9 mouse cellular contexts compared by ENCODE assay signal in the genomic region with DNA sequence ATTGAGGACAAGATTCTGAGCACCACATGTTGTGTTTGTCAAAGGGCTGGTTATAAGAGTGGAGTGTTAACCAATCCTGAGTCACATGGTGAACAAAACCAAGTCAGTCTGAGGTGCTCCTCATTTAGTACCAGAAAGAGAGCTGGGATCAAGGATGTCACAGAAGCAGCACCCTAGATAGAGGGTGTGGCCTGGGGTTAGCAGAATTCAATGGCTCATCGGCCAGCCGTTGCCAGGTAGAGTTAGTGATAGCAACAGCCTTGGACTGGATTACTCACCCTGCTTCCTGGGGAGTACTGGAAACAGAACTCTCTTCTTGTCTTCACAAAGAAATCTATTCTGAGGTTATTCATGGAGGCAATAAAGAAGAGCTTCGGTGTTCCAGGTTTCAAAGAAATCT.
"Had no signal": no experiment of that assay in that cellular context is flagged by ENCODE, and none has a peak within 500 bp of the region (broad histone marks: within the 10 kb centered on the region; RNA-seq: fewer than 3 reads in every experiment).

No protein-coding gene starts in this region.

- ATAC-seq: midbrain, embryonic 13.5 days; midbrain, embryonic 16.5 days had no signal

- DNase-seq: kidney, adult 9 months; kidney, postnatal 14 days; layer of hippocampus, adult 9-11 months; liver, embryonic 13.5 days; lung, adult 2 months; thymus, adult 18-20 months; thymus, postnatal 36 days had no signal
